Mouse (Mus musculus): ENCODE results near the gene Osbp. TPM values are rescaled to one million over a fixed set of nuclear protein-coding genes. Genes with fewer than 3 reads are reported as not detected.

Gene Osbp
- polyA plus RNA-seq, 1 experiment from 2014 or later = 3.8 TPM

DNA sequence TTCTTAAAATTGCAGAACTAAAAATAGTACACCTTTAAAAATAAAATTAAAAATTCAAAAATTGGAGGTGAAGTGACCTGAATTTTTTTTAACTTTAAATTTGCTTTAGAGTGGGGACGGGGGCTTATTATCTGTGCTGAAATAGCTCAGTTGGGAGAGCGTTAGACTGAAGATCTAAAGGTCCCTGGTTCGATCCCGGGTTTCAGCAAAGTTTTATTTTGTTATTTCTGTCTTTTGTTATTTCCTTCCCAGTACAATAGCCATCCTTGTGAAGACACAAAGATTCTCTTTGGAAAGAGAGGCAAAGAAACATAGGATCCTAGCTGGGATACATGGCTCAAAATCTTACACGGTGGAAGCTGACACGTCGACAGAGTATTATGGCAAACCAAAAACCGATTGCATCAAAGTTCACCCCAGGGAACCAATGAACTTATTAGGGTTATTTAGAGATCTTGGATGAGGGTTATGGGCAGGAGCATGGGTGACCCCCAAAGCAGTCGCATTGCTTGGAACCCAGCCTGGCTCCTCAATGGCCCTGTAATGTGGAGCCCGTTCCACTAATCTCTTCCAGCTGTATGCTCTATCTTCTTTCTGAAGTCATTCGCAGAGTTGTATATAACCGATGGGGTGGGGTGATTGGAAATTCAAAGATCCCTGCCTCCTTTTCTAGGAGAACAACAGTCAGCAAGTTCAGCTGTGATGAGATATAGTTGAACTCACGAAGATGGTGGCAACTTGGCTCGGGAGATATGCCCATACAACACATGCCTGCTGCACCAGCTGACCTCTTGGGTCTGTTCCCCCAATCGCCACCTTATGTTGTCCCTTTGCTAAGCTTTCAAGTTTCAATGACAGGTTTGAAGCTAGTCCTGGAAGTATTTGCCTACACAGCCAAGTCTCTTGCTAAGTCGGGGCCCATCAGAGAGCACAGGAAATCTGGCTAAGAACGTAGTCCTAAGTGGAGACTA lies 43.0 kb downstream of the Osbp start:
- H3K9me3 ChIP-seq (ENCODE audit: control insufficient read depth, low read length) = no peaks in the 10 kb centered on the region
- no peak overlapping the region for H3K9ac ChIP-seq (ENCODE audit: low read depth, low read length)
- no peak for ATAC-seq
- H3K4me2 ChIP-seq (ENCODE audit: low read depth, low read length) = no peak overlapping the region
- H3K4me1 ChIP-seq (ENCODE audit: control insufficient read depth, insufficient read depth, low read length) = peaks cover 10% of the 10 kb centered on the region
- peak overlapping the region; percentile 21; the same call in 1 of the 2 replicates for H3K27ac ChIP-seq (ENCODE audit: low read length)
- H3K27me3 ChIP-seq (replicated peaks; ENCODE audit: control insufficient read depth, insufficient read depth, low read length) = no peaks in the 10 kb centered on the region
- no peaks in the 10 kb centered on the region for H3K36me3 ChIP-seq (ENCODE audit: control insufficient read depth, insufficient read depth, low read length)
- no peak overlapping the region for H3K4me3 ChIP-seq (ENCODE audit: low read length)
- 36% methylated on average over 17 of the region's 17 CpGs for WGBS

DNA sequence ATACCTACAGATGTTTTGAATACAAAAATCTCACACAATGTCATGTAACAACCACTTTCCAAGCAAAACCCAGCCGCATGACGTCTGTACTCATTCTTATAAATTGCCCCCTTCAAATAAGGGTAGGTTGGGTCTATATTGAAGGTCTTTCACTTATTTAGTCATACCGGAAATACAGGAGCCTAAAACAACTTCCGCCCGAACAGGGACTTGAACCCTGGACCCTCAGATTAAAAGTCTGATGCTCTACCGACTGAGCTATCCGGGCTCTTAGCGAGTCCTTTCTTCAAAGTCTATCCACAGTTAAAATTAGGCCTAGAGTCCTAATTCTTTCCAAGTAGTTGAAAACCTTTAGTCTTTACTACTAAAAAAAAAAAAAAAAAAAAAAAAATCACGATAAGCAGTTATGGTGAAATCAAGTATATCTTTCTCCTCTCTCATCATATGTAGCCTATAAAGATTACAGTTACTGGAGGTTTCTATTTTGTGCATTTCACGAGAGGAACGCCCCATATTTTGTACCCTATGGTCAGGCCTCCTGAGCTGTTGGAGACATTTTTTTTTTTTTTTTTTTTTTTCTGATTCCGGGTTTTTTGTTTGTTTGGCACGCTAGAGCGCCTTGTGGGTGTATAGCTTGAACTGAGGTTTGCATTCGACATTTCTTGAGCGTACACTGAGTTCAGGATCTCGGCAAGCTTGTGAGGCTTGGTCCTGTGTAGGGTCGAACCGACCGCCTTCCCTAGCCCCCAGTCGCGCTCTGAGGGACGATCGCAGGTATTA lies 44.0 kb downstream of the Osbp start:
- 1% methylated on average over 24 of the region's 24 CpGs for WGBS
- Histone ChIP-seq H3K27me3 (replicated peaks; ENCODE audit: control insufficient read depth, insufficient read depth, low read length) (no peaks in the 10 kb centered on the region), H3K4me1 (ENCODE audit: control insufficient read depth, insufficient read depth, low read length) (peaks cover 5% of the 10 kb centered on the region; the same call in 1 of the 2 replicates), H3K9ac (ENCODE audit: low read depth, low read length) (peak overlapping the region; percentile 75), H3K36me3 (ENCODE audit: control insufficient read depth, insufficient read depth, low read length) (no peaks in the 10 kb centered on the region), H3K9me3 (ENCODE audit: control insufficient read depth, low read length) (no peaks in the 10 kb centered on the region), H3K27ac (ENCODE audit: low read length) (peak overlapping the region; percentile 94), H3K4me3 (ENCODE audit: low read length) (peak overlapping the region; percentile 61), H3K4me2 (ENCODE audit: low read depth, low read length) (peak overlapping the region; percentile 78)
- ATAC-seq = peak; percentile 17

DNA sequence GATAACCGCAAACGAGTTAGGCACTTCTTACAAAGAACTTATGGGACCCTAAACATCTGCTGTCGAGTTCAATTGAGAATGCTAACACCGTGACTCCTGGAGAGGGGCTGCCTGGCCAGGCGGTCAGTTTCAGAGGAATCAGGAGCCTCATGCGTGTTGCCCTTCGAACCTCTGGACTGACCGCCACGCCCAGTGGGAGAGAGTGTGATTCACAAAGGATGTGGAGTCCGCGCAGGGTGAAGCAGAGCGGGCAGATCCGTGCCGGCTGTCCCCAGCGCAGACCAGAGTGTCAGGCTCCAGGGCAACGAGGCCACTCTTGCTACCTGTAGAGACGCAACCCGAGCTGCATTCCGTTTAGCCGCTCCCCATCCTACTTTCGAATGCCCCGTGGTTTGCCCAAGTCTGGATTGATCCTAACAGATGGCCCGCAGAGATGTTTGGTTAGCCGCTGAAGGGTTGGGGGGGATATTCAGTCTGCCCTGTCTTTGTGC lies 44.6 kb downstream of the Osbp start:
- peak overlapping the region; percentile 61 for H3K4me3 ChIP-seq (ENCODE audit: low read length)
- ATAC-seq = peak; percentile 39
- WGBS = under 1% methylated on average over 24 of the region's 24 CpGs

DNA sequence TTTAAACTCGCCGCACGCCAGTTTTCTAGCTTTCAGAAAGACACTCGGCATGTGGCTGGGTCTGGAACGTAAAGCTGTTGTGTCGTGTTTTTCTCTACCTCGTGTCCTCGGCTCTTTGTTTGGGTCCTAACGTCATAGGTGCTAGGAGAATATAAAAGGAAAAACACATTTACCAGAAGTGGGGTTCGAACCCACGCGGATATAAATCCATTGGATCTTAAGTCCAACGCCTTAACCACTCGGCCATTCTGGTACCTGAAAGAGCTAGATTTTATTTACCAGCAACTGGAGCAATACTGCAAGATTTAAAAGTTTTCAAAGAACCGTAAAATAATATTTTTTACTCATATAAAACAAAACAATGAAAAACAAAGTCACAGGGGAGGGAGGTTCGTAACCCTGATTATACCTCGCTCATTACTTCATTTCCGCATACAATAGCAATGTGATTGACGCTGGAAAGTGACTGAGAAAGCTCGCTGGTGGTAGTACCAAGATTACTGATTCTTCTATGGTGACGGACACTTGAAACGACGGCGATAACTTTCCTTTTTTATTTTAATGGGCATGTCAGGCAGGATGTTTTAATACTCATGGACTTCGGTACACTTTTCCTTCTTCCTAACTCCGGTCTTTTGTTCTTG lies 45.3 kb downstream of the Osbp start:
- H3K4me3 ChIP-seq (ENCODE audit: low read length) = peak overlapping the region; percentile 61
- ATAC-seq = peak; percentile 55
- under 1% methylated on average over 26 of the region's 26 CpGs for WGBS
- no peaks in the 10 kb centered on the region for H3K36me3 ChIP-seq (ENCODE audit: control insufficient read depth, insufficient read depth, low read length)
- 0 out of 2 replicates have a peak, but pooled peaks cover 4% of the 10 kb centered on the region for H3K4me1 ChIP-seq (ENCODE audit: control insufficient read depth, insufficient read depth, low read length)
- no peaks in the 10 kb centered on the region for H3K27me3 ChIP-seq (replicated peaks; ENCODE audit: control insufficient read depth, insufficient read depth, low read length)
- peak overlapping the region; percentile 94 for H3K27ac ChIP-seq (ENCODE audit: low read length)
- H3K9ac ChIP-seq (ENCODE audit: low read depth, low read length) = peak overlapping the region; percentile 75
- H3K4me2 ChIP-seq (ENCODE audit: low read depth, low read length) = peak overlapping the region; percentile 78
- H3K9me3 ChIP-seq (ENCODE audit: control insufficient read depth, low read length) = no peaks in the 10 kb centered on the region

More for the DNA sequence above, 44.6 kb downstream of the Osbp start:
- Histone ChIP-seq H3K9ac (ENCODE audit: low read depth, low read length) (peak overlapping the region; percentile 75), H3K4me1 (ENCODE audit: control insufficient read depth, insufficient read depth, low read length) (0 out of 2 replicates have a peak, but pooled peaks cover 4% of the 10 kb centered on the region), H3K27ac (ENCODE audit: low read length) (peak overlapping the region; percentile 94), H3K36me3 (ENCODE audit: control insufficient read depth, insufficient read depth, low read length) (no peaks in the 10 kb centered on the region), H3K4me2 (ENCODE audit: low read depth, low read length) (peak overlapping the region; percentile 78), H3K27me3 (replicated peaks; ENCODE audit: control insufficient read depth, insufficient read depth, low read length) (no peaks in the 10 kb centered on the region), H3K9me3 (ENCODE audit: control insufficient read depth, low read length) (no peaks in the 10 kb centered on the region)

DNA sequence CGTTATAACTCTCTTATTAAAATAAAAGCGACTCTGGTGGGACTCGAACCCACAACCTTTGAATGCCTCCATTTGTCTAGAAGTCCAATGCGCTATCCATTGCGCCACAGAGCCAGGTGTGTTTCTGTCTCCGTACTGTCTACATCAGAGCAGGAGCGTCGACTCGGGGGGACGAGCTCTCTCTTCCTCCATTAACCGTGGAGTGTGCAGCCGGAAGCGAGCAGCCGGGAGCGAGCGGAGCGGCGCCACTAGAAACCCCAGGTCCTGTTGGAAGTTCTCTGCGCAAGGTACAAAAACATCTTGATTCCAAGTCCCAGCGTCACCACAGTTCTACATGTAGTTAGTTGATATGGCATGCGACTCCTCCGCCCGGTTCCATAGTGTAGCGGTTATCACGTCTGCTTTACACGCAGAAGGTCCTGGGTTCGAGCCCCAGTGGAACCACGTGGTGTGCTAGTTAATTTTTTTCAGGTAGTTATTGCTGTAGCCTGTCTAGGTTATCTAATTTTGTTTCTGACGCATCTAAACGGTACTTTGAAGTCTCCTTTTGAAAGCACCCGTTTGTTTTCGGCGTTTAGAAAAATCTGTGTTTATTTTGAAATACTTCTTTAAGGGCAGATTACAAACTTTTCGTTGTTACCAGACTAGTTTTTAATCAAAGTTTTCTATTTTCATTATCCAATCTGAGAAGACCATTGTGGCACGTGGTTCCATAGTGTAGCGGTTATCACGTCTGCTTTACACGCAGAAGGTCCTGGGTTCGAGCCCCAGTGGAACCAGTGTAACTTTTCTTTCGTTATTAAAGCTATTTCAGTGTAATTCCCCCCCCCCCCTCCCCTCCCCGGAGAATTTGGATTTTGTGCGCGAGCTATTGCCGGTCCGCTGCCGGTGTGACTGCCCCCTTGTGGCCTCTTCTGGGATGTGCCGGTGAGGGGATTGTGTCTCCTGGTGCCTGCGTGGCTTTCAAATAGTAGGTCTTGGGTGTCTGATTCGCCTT lies 46.1 kb downstream of the Osbp start:
- Histone ChIP-seq H3K9ac (ENCODE audit: low read depth, low read length) (peak overlapping the region; percentile 61), H3K9me3 (ENCODE audit: control insufficient read depth, low read length) (no peaks in the 10 kb centered on the region), H3K27me3 (replicated peaks; ENCODE audit: control insufficient read depth, insufficient read depth, low read length) (no peaks in the 10 kb centered on the region), H3K4me2 (ENCODE audit: low read depth, low read length) (peak overlapping the region; percentile 78), H3K27ac (ENCODE audit: low read length) (peak overlapping the region; percentile 80), H3K4me3 (ENCODE audit: low read length) (peak overlapping the region; percentile 61), H3K4me1 (ENCODE audit: control insufficient read depth, insufficient read depth, low read length) (0 out of 2 replicates have a peak, but pooled peaks cover 3% of the 10 kb centered on the region), H3K36me3 (ENCODE audit: control insufficient read depth, insufficient read depth, low read length) (no peaks in the 10 kb centered on the region)
- WGBS = under 1% methylated on average over 49 of the region's 49 CpGs
- peak; percentile 77 for ATAC-seq

DNA sequence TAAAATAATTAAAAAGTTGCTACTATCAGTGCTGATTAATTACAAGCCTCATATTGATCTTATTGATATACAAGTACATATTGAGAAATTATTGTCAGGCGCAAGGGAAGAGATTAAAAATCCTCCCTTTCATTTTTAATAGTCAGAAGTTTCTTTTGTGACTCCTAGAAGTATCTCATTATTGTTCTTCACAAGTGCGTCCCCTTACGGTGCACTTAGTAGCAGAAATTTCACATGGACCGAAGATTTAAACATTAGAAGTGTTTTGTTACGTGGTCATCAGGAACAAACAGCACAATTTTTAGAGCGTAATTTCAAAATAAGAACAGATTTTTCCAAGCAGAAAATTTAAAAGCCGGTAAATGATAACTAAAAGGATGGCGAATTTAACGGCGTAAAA lies 46.9 kb downstream of the Osbp start:
- no peaks in the 10 kb centered on the region for H3K9me3 ChIP-seq (ENCODE audit: control insufficient read depth, low read length)
- no peaks in the 10 kb centered on the region for H3K4me1 ChIP-seq (ENCODE audit: control insufficient read depth, insufficient read depth, low read length)
- 2% methylated on average over 10 of the region's 10 CpGs for WGBS
- ATAC-seq = no peak
- no peak overlapping the region for H3K27ac ChIP-seq (ENCODE audit: low read length)
- H3K27me3 ChIP-seq (replicated peaks; ENCODE audit: control insufficient read depth, insufficient read depth, low read length) = no peaks in the 10 kb centered on the region
- peak overlapping the region; percentile 61 for H3K4me3 ChIP-seq (ENCODE audit: low read length)
- H3K9ac ChIP-seq (ENCODE audit: low read depth, low read length) = peak overlapping the region; percentile 64
- H3K4me2 ChIP-seq (ENCODE audit: low read depth, low read length) = peak overlapping the region; percentile 78
- H3K36me3 ChIP-seq (ENCODE audit: control insufficient read depth, insufficient read depth, low read length) = no peaks in the 10 kb centered on the region

DNA sequence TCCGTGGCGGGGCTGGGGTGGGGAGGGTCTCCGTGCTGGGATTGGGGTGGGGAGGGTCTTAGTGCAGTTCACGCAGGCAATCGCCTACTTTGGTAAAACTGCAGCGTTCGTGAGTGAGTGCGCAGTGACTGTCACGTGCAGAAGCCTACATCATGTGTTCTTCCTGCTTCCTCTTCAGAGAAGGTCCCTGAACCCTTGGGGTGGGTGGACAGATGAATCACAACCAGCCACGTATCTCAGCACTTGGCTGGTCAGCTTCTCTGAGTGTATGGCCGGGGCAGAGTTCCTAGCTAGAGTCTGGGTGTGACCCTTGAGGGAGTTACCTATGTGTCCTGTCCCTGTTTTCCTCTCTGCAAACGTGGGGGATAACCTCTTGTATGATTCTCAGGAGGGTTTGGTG lies 47.5 kb downstream of the Osbp start:
- peak overlapping the region; percentile 62 for H3K27ac ChIP-seq (ENCODE audit: low read length)
- under 1% methylated on average over 10 of the region's 12 CpGs for WGBS
- no peaks in the 10 kb centered on the region for H3K4me1 ChIP-seq (ENCODE audit: control insufficient read depth, insufficient read depth, low read length)
- H3K4me2 ChIP-seq (ENCODE audit: low read depth, low read length) = peak overlapping the region; percentile 78
- no peaks in the 10 kb centered on the region for H3K9me3 ChIP-seq (ENCODE audit: control insufficient read depth, low read length)
- H3K36me3 ChIP-seq (ENCODE audit: control insufficient read depth, insufficient read depth, low read length) = no peaks in the 10 kb centered on the region
- H3K9ac ChIP-seq (ENCODE audit: low read depth, low read length) = peak overlapping the region; percentile 64
- peak overlapping the region; percentile 61 for H3K4me3 ChIP-seq (ENCODE audit: low read length)
- H3K27me3 ChIP-seq (replicated peaks; ENCODE audit: control insufficient read depth, insufficient read depth, low read length) = no peaks in the 10 kb centered on the region
- peak; percentile 3 for ATAC-seq

DNA sequence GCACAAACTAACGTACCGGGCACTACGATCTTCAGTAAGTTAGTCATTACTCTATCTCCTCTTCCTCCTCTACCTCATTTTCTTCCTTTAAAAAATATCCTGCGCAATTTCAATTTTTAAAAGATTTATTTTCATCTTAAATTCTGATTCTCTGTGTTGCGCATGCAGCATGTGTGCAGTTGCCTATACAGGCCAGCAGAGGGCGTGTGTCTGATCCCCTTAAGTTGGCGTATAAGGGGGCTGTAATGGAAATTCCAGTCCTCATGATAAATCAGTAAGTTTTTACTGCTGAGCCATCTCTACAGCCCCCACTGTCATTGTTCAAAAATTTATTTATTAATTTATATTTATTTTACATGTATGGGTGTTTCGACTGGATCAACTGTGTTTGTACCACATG lies 50.0 kb downstream of the Osbp start:
- Histone ChIP-seq H3K27ac (ENCODE audit: low read length) (no peak overlapping the region), H3K4me1 (ENCODE audit: control insufficient read depth, insufficient read depth, low read length) (no peaks in the 10 kb centered on the region), H3K9ac (ENCODE audit: low read depth, low read length) (no peak overlapping the region), H3K36me3 (ENCODE audit: control insufficient read depth, insufficient read depth, low read length) (no peaks in the 10 kb centered on the region), H3K27me3 (replicated peaks; ENCODE audit: control insufficient read depth, insufficient read depth, low read length) (no peaks in the 10 kb centered on the region), H3K4me3 (ENCODE audit: low read length) (no peak overlapping the region), H3K4me2 (ENCODE audit: low read depth, low read length) (no peak overlapping the region), H3K9me3 (ENCODE audit: control insufficient read depth, low read length) (no peaks in the 10 kb centered on the region)
- WGBS = 75% methylated on average over 8 of the region's 8 CpGs
- ATAC-seq = no peak

All from intestine, embryonic 16.5 days (tissue).